Mouse (Mus musculus): ENCODE results near the gene Itga5. TPM values are rescaled to one million over a fixed set of nuclear protein-coding genes. Genes with fewer than 3 reads are reported as not detected.
A peak's percentile ranks its signal among the peaks of the same experiment; 100 is the strongest.

Itga5 gene
- polyA plus RNA-seq, 1 experiment from 2014 or later, result 66.4 TPM

DNA sequence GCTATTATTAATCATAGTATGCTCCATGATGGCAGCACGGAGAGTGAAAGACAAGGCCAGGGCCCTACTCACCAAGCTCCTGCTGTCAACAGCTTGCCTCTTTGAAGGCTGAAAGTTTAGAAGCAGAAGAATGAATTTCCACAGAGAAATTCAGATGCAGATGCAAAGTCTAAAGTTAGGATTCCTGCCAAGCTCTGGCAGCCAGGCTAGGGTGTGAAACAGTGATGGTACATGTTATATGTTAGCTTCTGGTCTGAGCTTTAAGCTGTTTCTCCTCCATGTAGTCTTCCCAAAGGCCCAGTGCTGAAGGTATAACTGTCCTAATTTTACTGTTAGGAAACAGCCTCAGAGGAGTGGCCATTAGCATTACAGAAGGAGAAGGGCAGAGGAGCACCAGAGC lies 2.6 kb upstream of the Itga5 start:
- Histone ChIP-seq H3K9ac (ENCODE audit: low read depth, low read length) (no peak overlapping the region), H3K9me3 (replicated peaks; ENCODE audit: control insufficient read depth, low read length) (no peaks in the 10 kb centered on the region), H3K4me1 (ENCODE audit: control insufficient read depth, insufficient read depth, low read length) (peaks cover 37% of the 10 kb centered on the region), H3K36me3 (ENCODE audit: control insufficient read depth, insufficient read depth, low read length) (no peaks in the 10 kb centered on the region), H3K27me3 (ENCODE audit: control insufficient read depth, insufficient read depth, low read length) (no peaks in the 10 kb centered on the region), H3K4me2 (no peak overlapping the region), H3K4me3 (ENCODE audit: low read depth, low read length) (no peak overlapping the region), H3K27ac (ENCODE audit: low read depth, low read length) (no peak overlapping the region)
- WGBS (ENCODE audit: insufficient replicate concordance), result 57% methylated on average over 1 of the region's 1 CpGs
- ATAC-seq (replicated peaks; ENCODE audit: insufficient number of reproducible peaks, low FRiP score, low TSS enrichment), result no peak

DNA sequence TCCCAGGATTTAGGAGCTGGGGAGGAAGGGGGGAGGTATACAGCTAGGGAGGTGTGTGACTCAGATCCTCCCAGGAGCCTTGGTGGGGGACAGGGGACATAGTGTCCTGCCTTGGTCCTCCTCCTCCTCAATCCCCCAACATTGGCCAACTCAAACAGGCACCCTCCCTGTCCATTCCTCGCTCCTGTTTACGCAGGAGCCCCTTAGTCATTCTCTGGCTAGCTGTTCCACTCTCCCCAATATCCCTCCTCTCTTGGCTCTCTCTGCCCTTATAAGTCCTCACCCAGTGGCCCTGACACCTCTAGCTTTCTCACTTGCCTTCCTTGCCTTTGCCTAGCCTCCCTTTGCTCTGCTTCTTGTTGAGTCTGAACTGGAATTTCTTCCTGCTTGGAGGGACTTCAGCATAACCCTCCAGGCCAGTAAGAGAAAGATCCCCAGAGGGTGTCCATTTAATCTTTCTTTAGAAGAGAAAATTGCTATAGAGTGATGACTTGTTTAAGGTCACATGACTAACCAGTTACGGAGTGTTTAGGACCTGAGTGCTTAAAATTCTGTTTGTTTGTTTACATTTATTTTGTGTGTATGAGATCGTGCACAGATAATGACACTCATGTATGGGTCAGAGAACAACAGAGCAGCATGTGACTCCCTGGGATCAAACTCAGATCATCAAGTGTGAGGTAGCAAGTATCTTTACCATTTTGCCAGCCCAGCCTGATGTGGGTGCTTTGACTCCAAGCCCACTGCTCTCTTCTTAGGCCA lies 1.8 kb upstream of the Itga5 start:
- Histone ChIP-seq H3K9ac (ENCODE audit: low read depth, low read length) (no peak overlapping the region), H3K27me3 (ENCODE audit: control insufficient read depth, insufficient read depth, low read length) (no peaks in the 10 kb centered on the region), H3K4me2 (no peak overlapping the region; the same call in 1 of the 2 replicates), H3K4me3 (ENCODE audit: low read depth, low read length) (no peak overlapping the region), H3K9me3 (replicated peaks; ENCODE audit: control insufficient read depth, low read length) (no peaks in the 10 kb centered on the region), H3K36me3 (ENCODE audit: control insufficient read depth, insufficient read depth, low read length) (no peaks in the 10 kb centered on the region), H3K4me1 (ENCODE audit: control insufficient read depth, insufficient read depth, low read length) (peaks cover 42% of the 10 kb centered on the region), H3K27ac (ENCODE audit: low read depth, low read length) (no peak overlapping the region)
- ATAC-seq (replicated peaks; ENCODE audit: insufficient number of reproducible peaks, low FRiP score, low TSS enrichment), result no peak
- WGBS (ENCODE audit: insufficient replicate concordance), result 79% methylated on average over 4 of the region's 4 CpGs

DNA sequence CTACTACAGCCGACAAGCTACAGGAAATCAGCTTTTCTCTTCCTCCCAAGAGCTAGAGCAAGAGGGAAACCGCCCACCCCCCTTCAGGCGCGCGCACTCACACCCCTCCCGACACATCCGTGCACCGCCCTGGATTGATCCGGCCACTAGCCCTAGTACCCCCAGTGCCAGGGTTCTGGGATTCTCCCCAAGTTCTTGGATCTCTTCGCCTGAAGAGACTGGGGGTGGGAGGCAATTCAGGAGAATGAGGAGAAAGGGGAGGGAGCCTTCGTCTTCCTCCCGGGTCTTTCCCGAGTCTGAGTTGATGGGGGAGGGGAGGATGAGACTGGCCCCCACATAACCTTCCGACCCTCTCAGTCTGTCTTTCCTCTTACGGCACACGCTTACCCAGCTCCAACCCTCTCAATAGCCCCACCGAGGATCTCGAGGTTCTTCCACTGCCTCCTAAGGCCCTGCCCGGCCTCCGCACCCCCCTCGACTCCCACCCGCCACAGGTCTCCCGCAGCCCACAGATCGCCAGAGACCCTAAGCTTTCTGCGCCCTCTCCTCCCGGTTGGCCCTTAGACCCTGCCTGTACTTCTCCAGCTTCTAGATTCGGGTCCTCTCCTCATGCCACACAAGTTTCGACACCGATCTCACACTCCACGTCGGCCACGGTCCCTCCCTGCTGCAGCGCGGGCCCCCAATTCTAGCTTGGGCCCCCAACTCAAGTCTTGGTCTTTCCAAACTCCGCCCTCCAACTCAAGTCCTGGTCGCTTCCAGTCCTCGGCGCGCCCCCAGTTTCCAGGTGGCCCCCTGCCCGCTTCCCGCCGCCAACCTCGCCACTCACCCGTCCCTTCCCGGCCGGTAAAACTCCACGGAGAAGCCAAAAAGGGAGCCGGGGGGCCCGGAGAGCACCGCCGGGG lies 840 bp downstream of the Itga5 start:
- H3K27ac ChIP-seq (ENCODE audit: low read depth, low read length), result peak overlapping the region; percentile 99
- peak overlapping the region; percentile 98 for H3K4me3 ChIP-seq (ENCODE audit: low read depth, low read length)
- peaks cover 46% of the 10 kb centered on the region for H3K4me1 ChIP-seq (ENCODE audit: control insufficient read depth, insufficient read depth, low read length)
- peak; percentile 55 for ATAC-seq (replicated peaks; ENCODE audit: insufficient number of reproducible peaks, low FRiP score, low TSS enrichment)
- no peaks in the 10 kb centered on the region for H3K27me3 ChIP-seq (ENCODE audit: control insufficient read depth, insufficient read depth, low read length)
- no peaks in the 10 kb centered on the region for H3K36me3 ChIP-seq (ENCODE audit: control insufficient read depth, insufficient read depth, low read length)
- no peaks in the 10 kb centered on the region for H3K9me3 ChIP-seq (replicated peaks; ENCODE audit: control insufficient read depth, low read length)
- peak overlapping the region; percentile 76 for H3K4me2 ChIP-seq
- WGBS (ENCODE audit: insufficient replicate concordance), result under 1% methylated on average over 51 of the region's 51 CpGs
- H3K9ac ChIP-seq (ENCODE audit: low read depth, low read length), result peak overlapping the region; percentile 100

DNA sequence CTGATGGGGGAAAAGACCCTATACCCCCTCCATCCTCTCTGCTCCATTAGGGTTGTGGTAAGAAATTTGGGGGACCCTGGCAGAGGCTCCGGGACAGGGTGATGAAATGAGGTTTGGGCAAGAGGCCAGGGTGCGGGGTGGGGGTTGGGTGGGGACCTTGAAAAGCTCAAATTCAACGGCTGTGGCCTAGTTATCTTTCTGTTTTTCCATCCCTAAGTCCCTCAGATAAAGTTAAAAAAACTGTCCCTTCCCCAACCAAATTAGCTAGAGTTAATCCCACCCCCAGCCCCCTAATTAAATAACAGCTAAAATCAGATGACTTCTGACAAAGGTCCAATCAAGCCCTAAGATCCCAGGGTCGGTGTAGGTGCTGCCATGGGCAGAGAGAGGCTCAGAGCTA lies 1.8 kb downstream of the Itga5 start:
- no peak for ATAC-seq (replicated peaks; ENCODE audit: insufficient number of reproducible peaks, low FRiP score, low TSS enrichment)
- Histone ChIP-seq H3K4me3 (ENCODE audit: low read depth, low read length) (peak overlapping the region; percentile 98), H3K9ac (ENCODE audit: low read depth, low read length) (peak overlapping the region; percentile 100), H3K27ac (ENCODE audit: low read depth, low read length) (peak overlapping the region; percentile 99; the same call in 1 of the 2 replicates), H3K4me1 (ENCODE audit: control insufficient read depth, insufficient read depth, low read length) (peaks cover 46% of the 10 kb centered on the region), H3K27me3 (ENCODE audit: control insufficient read depth, insufficient read depth, low read length) (no peaks in the 10 kb centered on the region), H3K9me3 (replicated peaks; ENCODE audit: control insufficient read depth, low read length) (no peaks in the 10 kb centered on the region), H3K36me3 (ENCODE audit: control insufficient read depth, insufficient read depth, low read length) (no peaks in the 10 kb centered on the region), H3K4me2 (peak overlapping the region; percentile 76)
- WGBS (ENCODE audit: insufficient replicate concordance), result 23% methylated on average over 4 of the region's 4 CpGs

DNA sequence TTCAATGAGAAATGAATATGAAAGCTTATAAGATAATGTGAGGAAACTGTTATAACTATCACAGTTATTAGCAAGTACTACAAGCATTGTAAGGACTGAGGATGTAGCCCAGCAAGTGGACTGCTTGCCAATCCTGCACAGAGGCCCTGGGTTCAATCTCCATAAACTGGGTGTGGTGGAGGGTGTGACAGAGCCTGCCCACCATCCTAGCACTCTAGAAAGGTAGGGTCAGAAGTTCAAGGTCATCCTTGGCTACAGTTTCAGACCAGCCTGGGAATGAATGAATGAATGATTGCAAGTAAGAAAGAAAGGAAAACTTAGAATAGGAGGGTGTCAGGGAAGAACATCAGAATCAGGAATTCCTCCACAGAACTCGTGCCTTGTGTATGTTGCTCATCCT lies 2.8 kb downstream of the Itga5 start:
- H3K27ac ChIP-seq (ENCODE audit: low read depth, low read length), result 0 out of 2 replicates have a peak overlapping the region, but pooled peaks have one; percentile 1
- H3K27me3 ChIP-seq (ENCODE audit: control insufficient read depth, insufficient read depth, low read length), result no peaks in the 10 kb centered on the region
- no peak for ATAC-seq (replicated peaks; ENCODE audit: insufficient number of reproducible peaks, low FRiP score, low TSS enrichment)
- 0 out of 2 replicates have a peak overlapping the region, but pooled peaks have one; percentile 100 for H3K9ac ChIP-seq (ENCODE audit: low read depth, low read length)
- peak overlapping the region; percentile 98; the same call in 1 of the 2 replicates for H3K4me3 ChIP-seq (ENCODE audit: low read depth, low read length)
- no peaks in the 10 kb centered on the region for H3K36me3 ChIP-seq (ENCODE audit: control insufficient read depth, insufficient read depth, low read length)
- WGBS (ENCODE audit: insufficient replicate concordance), result 52% methylated on average over 1 of the region's 1 CpGs
- H3K9me3 ChIP-seq (replicated peaks; ENCODE audit: control insufficient read depth, low read length), result no peaks in the 10 kb centered on the region
- peak overlapping the region; percentile 76 for H3K4me2 ChIP-seq
- H3K4me1 ChIP-seq (ENCODE audit: control insufficient read depth, insufficient read depth, low read length), result peaks cover 56% of the 10 kb centered on the region

DNA sequence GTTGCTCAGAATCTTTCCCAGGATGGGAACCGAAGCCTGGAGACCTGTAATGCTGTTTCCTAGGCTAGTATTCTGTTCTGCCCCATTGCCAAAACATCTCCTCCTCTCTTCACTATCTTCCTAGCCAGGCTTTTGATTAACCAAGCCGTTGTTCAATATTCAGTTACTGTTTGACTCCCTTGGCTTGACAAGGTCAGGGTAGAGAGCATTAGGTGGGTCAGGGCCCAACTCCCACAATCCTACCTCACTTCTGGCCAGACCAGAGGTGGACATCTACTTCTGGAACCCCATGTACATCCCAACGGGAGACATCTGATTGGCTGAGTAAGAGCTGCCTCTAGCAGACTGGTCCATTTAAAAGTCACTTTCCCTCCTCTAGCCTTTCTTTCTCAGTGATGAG lies 3.6 kb downstream of the Itga5 start:
- Histone ChIP-seq H3K9ac (ENCODE audit: low read depth, low read length) (no peak overlapping the region), H3K4me1 (ENCODE audit: control insufficient read depth, insufficient read depth, low read length) (peaks cover 61% of the 10 kb centered on the region), H3K27ac (ENCODE audit: low read depth, low read length) (no peak overlapping the region), H3K36me3 (ENCODE audit: control insufficient read depth, insufficient read depth, low read length) (no peaks in the 10 kb centered on the region), H3K4me2 (no peak overlapping the region), H3K4me3 (ENCODE audit: low read depth, low read length) (no peak overlapping the region), H3K9me3 (replicated peaks; ENCODE audit: control insufficient read depth, low read length) (no peaks in the 10 kb centered on the region), H3K27me3 (ENCODE audit: control insufficient read depth, insufficient read depth, low read length) (no peaks in the 10 kb centered on the region)
- no peak for ATAC-seq (replicated peaks; ENCODE audit: insufficient number of reproducible peaks, low FRiP score, low TSS enrichment)
- WGBS (ENCODE audit: insufficient replicate concordance), result 80% methylated on average over 3 of the region's 3 CpGs

DNA sequence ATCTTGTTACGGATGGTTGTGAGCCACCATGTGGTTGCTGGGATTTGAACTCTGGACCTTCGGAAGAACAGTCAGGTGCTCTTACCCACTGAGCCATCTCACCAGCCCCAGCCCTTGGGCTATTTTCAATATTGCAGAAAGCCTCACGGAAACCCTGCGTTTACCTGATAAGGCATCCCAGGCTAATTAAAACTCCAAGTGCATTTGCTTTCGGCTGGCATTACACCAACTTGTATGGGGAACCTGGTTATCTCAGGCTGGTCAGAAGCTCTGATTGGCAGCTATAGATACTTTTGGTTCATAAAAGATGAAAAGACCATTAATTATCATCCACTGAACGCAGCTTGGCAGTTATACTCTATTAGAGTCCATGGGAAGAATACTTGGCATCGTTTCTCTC lies 4.2 kb downstream of the Itga5 start:
- H3K4me2 ChIP-seq, result no peak overlapping the region
- no peaks in the 10 kb centered on the region; the same call in 1 of the 2 replicates for H3K36me3 ChIP-seq (ENCODE audit: control insufficient read depth, insufficient read depth, low read length)
- 70% methylated on average over 6 of the region's 7 CpGs for WGBS (ENCODE audit: insufficient replicate concordance)
- no peak overlapping the region for H3K4me3 ChIP-seq (ENCODE audit: low read depth, low read length)
- no peak for ATAC-seq (replicated peaks; ENCODE audit: insufficient number of reproducible peaks, low FRiP score, low TSS enrichment)
- no peak overlapping the region for H3K9ac ChIP-seq (ENCODE audit: low read depth, low read length)
- no peak overlapping the region for H3K27ac ChIP-seq (ENCODE audit: low read depth, low read length)
- no peaks in the 10 kb centered on the region for H3K27me3 ChIP-seq (ENCODE audit: control insufficient read depth, insufficient read depth, low read length)
- H3K4me1 ChIP-seq (ENCODE audit: control insufficient read depth, insufficient read depth, low read length), result peaks cover 61% of the 10 kb centered on the region
- H3K9me3 ChIP-seq (replicated peaks; ENCODE audit: control insufficient read depth, low read length), result no peaks in the 10 kb centered on the region

DNA sequence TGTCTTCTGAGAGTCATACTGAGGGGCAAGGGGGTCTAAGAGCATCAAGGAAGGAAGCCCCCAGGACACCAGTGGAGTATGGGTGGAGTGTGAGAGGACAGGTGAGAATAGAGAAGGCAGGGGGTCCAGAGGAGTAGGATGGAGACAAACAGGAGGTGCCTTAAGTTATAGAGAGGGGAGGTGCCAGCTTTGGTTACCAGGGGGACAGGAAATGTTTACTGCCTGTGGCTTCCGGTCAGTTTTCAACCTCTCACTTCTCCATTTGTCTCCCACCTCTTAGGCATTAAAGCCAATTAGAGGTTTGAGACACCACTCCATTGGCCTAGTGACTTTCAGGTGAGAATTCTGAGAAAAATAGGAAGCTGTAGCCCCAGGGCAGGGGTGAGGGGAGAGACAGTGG lies 5.3 kb downstream of the Itga5 start:
- Histone ChIP-seq H3K27ac (ENCODE audit: low read depth, low read length) (no peak overlapping the region), H3K4me2 (no peak overlapping the region), H3K9ac (ENCODE audit: low read depth, low read length) (0 out of 2 replicates have a peak overlapping the region, but pooled peaks have one; percentile 28), H3K4me3 (ENCODE audit: low read depth, low read length) (no peak overlapping the region), H3K4me1 (ENCODE audit: control insufficient read depth, insufficient read depth, low read length) (peaks cover 65% of the 10 kb centered on the region), H3K27me3 (ENCODE audit: control insufficient read depth, insufficient read depth, low read length) (no peaks in the 10 kb centered on the region), H3K9me3 (replicated peaks; ENCODE audit: control insufficient read depth, low read length) (no peaks in the 10 kb centered on the region), H3K36me3 (ENCODE audit: control insufficient read depth, insufficient read depth, low read length) (peaks cover 4% of the 10 kb centered on the region; the same call in 1 of the 2 replicates)
- 45% methylated on average over 1 of the region's 1 CpGs for WGBS (ENCODE audit: insufficient replicate concordance)
- no peak for ATAC-seq (replicated peaks; ENCODE audit: insufficient number of reproducible peaks, low FRiP score, low TSS enrichment)
